ENCODE assay signal across 15 mouse cellular contexts in the genomic region with DNA sequence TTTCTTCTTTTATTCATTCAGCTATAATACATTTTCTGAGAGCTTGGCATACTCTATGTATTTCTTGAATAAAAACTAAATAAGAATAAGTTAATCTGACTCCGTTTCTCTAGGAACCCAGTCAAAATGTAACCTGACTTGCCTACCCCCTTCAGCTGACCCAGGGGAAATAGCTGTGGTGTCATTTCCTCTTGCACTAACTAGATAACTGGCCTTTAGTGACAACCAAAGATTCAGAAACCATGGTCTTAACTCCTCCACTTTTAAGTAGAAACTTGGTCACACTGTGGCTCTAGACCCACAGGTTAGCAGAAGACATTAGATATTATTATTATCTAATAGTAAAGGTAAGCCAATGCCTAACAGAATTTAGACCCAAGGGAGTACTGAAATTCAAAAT. TPM values are rescaled to one million over a fixed set of nuclear protein-coding genes. Genes with fewer than 3 reads are reported as not detected.
DNase-seq lines count a peak whose midpoint lies in the region; ATAC-seq lines count a peak whose summit lies in the region.
"Had no signal": no experiment of that assay in that cellular context is flagged by ENCODE, and none has a peak within 500 bp of the region (broad histone marks: within the 10 kb centered on the region; RNA-seq: fewer than 3 reads in every experiment).

No protein-coding gene starts in this region.

- no peak overlapping the region for H3K4me2 ChIP-seq in heart, embryonic 13.5 days
- no peak overlapping the region for H3K4me2 ChIP-seq in lung, embryonic 16.5 days (ENCODE audit: low read depth, low read length)
- no peak overlapping the region for H3K4me2 ChIP-seq in intestine, embryonic 14.5 days (ENCODE audit: low read length)
- H3K4me2 ChIP-seq: hindbrain, embryonic 14.5 days had no signal

- H3K4me3 ChIP-seq in heart, embryonic 13.5 days = no peak overlapping the region
- no peak overlapping the region for H3K4me3 ChIP-seq in lung, embryonic 16.5 days (ENCODE audit: low read length)
- H3K4me3 ChIP-seq in intestine, embryonic 14.5 days (ENCODE audit: low read depth, low read length) = no peak overlapping the region
- H3K4me3 ChIP-seq: midbrain, embryonic 10.5 days had no signal

- no peaks in the 10 kb centered on the region for H3K27me3 ChIP-seq in heart, embryonic 13.5 days (replicated peaks)
- H3K27me3 ChIP-seq in lung, embryonic 16.5 days (ENCODE audit: control insufficient read depth, insufficient read depth, low read depth, low read length) = no peaks in the 10 kb centered on the region
- no peaks in the 10 kb centered on the region for H3K27me3 ChIP-seq in intestine, embryonic 14.5 days (replicated peaks; ENCODE audit: control insufficient read depth, insufficient read depth, low read length)
- no peaks in the 10 kb centered on the region for H3K27me3 ChIP-seq in splenic B cell, adult 2 months (ENCODE audit: control insufficient read depth, insufficient read depth, low read length, poor library complexity, severe bottlenecking)
- H3K27me3 ChIP-seq: Patski had no signal

- intact Hi-C loops in heart, postnatal 36 days (cut with DNase I) = loop anchor here (2.0 to 5.0 kb wide), 2 partner anchors 23 to 182 kb away; no protein-coding TSS in a partner anchor

- no peak for DNase-seq in heart, postnatal 36 days
- no peak for DNase-seq in lung, postnatal 25 days (ENCODE audit: low spot score)
- DNase-seq in intestine, embryonic 14.5 days (ENCODE audit: low spot score) = no peak
- peak; percentile 42 for DNase-seq in splenic B cell, adult 2 months (ENCODE audit: low read depth, low spot score)
- no peak for DNase-seq in thymus, adult 18-20 months
- DNase-seq: adrenal gland, adult 2 months; cerebellum, adult 9-11 months; gastrocnemius, postnatal 25 days had no signal

- peaks cover 35% of the 10 kb centered on the region for H3K4me1 ChIP-seq in heart, embryonic 13.5 days
- H3K4me1 ChIP-seq in lung, embryonic 16.5 days (replicated peaks; ENCODE audit: control insufficient read depth, insufficient read depth, low read length) = peaks cover 25% of the 10 kb centered on the region
- peaks cover 31% of the 10 kb centered on the region for H3K4me1 ChIP-seq in intestine, embryonic 14.5 days (replicated peaks; ENCODE audit: control insufficient read depth, insufficient read depth, low read length)

- WGBS in heart, embryonic 13.5 days = 61% methylated on average over 1 of the region's 1 CpGs
- 60% methylated on average over 1 of the region's 1 CpGs for WGBS in lung, embryonic 16.5 days
- whole genome bisulfite sequencing in intestine, embryonic 14.5 days = 74% methylated on average over 1 of the region's 1 CpGs

- no peak overlapping the region for H3K9ac ChIP-seq in heart, embryonic 13.5 days
- no peak overlapping the region for H3K9ac ChIP-seq in lung, embryonic 16.5 days (ENCODE audit: low read length)
- H3K9ac ChIP-seq in intestine, embryonic 14.5 days (ENCODE audit: low read length) = no peak overlapping the region
- H3K9ac ChIP-seq: hindbrain, embryonic 14.5 days; liver, embryonic 14.5 days had no signal

- no peaks in the 10 kb centered on the region for H3K36me3 ChIP-seq in heart, embryonic 13.5 days
- H3K36me3 ChIP-seq in lung, embryonic 16.5 days (ENCODE audit: control insufficient read depth, insufficient read depth, low read length) = no peaks in the 10 kb centered on the region
- H3K36me3 ChIP-seq in intestine, embryonic 14.5 days (ENCODE audit: control insufficient read depth, insufficient read depth, low read length) = no peaks in the 10 kb centered on the region
- H3K36me3 ChIP-seq in splenic B cell, adult 2 months (ENCODE audit: control insufficient read depth, insufficient read depth, low read length, poor library complexity, severe bottlenecking) = no peaks in the 10 kb centered on the region
- H3K36me3 ChIP-seq: midbrain, embryonic 10.5 days had no signal

- H3K9me3 ChIP-seq in heart, embryonic 13.5 days = no peaks in the 10 kb centered on the region; the same call in 1 of the 2 replicates
- no peaks in the 10 kb centered on the region for H3K9me3 ChIP-seq in lung, embryonic 16.5 days (ENCODE audit: control insufficient read depth, low read length)
- no peaks in the 10 kb centered on the region for H3K9me3 ChIP-seq in intestine, embryonic 14.5 days (ENCODE audit: control insufficient read depth, low read length)
- H3K9me3 ChIP-seq: midbrain, embryonic 10.5 days had no signal

- H3K27ac ChIP-seq in heart, embryonic 13.5 days (replicated peaks) = peak overlapping the region; percentile 8; the same call in 1 of the 2 replicates
- peak overlapping the region; percentile 86 for H3K27ac ChIP-seq in lung, embryonic 16.5 days (ENCODE audit: low read length)
- H3K27ac ChIP-seq in intestine, embryonic 14.5 days (ENCODE audit: low read depth) = peak overlapping the region; percentile 80
- H3K27ac ChIP-seq: hindbrain, embryonic 14.5 days; liver, embryonic 14.5 days; midbrain, embryonic 10.5 days had no signal

- ATAC-seq in heart, embryonic 13.5 days (ENCODE audit: extremely low read depth, insufficient number of reproducible peaks, low FRiP score, low TSS enrichment) = no peak
- no peak for ATAC-seq in lung, embryonic 16.5 days (ENCODE audit: low read depth)
- no peak for ATAC-seq in intestine, embryonic 14.5 days (replicated peaks; ENCODE audit: low FRiP score, low TSS enrichment, low read depth)
- ATAC-seq in megakaryocyte progenitor cell, adult 5-6 weeks (replicated peaks; ENCODE audit: poor library complexity) = no peak
- ATAC-seq: Patski had no signal

RNA-seq across cellular contexts. Expression of gene Gmpr, which starts 53.2 kb away (rescaled TPM):
- 179 and 199 TPM in 2 replicates for polyA plus RNA-seq in heart, embryonic 13.5 days (2015; fragmentation: Nextera tagmentation; extraction: Ambion mirVana)
- 100 to 1,000 TPM; 174 to 188 TPM for total RNA-seq in heart, postnatal 36 days (2021)
- polyA plus RNA-seq in lung, embryonic 16.5 days (2015; fragmentation: Nextera tagmentation; extraction: Ambion mirVana) = 23.4 and 29.2 TPM in 2 replicates
- polyA plus RNA-seq in intestine, embryonic 14.5 days (2014; fragmentation: Nextera tagmentation; extraction: Ambion mirVana) = 33.6 and 35.9 TPM in 2 replicates
- total RNA-seq in megakaryocyte progenitor cell, adult 5-6 weeks (2015) = 16.3 and 20.5 TPM in 2 replicates
- 13.6 and 15.3 TPM in 2 replicates for total RNA-seq in megakaryocyte progenitor cell, adult 5-6 weeks (2017)

Comparison
In these comparisons a context has a peak if more than half of its experiments do, and no peak if none do; other contexts are left out.
1. H3K27ac ChIP-seq: peak in every context shown above with its lines; median percentile 86 in lung, embryonic 16.5 days; 80 in intestine, embryonic 14.5 days; 8 in heart, embryonic 13.5 days.